In the genomic region with DNA sequence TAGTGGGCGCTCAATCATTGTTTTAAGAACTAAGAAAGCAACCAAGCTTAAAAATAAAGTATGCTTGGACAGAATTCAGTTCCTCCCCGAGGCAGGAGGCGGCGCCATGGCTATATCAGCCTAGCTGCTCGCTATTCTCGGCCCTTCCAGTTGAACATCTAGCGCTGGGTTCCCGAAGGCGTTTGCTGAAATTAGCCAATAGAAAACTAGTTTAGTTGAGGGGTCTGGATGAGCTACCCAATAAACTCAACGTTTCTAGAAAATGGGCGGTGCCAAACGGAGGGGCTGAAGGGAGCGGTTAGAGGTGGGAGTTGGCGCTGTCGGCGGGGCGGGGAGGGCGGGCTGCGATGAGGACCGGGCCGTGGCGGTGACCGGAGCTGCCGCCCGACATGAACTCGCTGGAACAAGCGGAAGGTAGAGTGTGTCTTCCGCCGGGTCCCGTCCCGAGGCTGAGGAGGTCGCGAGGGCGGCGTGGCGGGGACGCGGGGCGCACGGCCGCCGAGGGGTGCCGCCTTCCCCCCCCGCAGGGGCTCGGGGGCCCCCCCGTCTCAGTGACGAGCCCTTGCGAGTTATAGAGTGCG, we compare ENCODE assay signal across 8 mouse cellular contexts. TPM values are rescaled to one million over a fixed set of nuclear protein-coding genes. Genes with fewer than 3 reads are reported as not detected.
DNase-seq lines count a peak whose midpoint lies in the region; ATAC-seq lines count a peak whose summit lies in the region.

A gene (plus strand): TSS at position 314 of the 581 bp plus-strand sequence.

- WGBS in hindbrain, embryonic 12.5 days: under 1% methylated on average over 49 of the region's 49 CpGs

- peak within 1 kb of the TSS; percentile 89 for H3K4me3 ChIP-seq in hindbrain, embryonic 12.5 days

- H3K9me3 ChIP-seq in hindbrain, embryonic 12.5 days (replicated peaks): no peaks in the 10 kb centered on the region

- H3K27ac ChIP-seq in hindbrain, embryonic 12.5 days: peak within 1 kb of the TSS; percentile 82

- H3K9ac ChIP-seq in hindbrain, embryonic 12.5 days: peak within 1 kb of the TSS; percentile 91

- peak; percentile 99 for ATAC-seq in hindbrain, embryonic 12.5 days (ENCODE audit: low FRiP score)

- H3K36me3 ChIP-seq in hindbrain, embryonic 12.5 days: peaks cover 14% of the 10 kb centered on the region; the same call in 1 of the 2 replicates

- peak; percentile 97 for DNase-seq in NIH3T3 (ENCODE audit: low read depth)
- DNase-seq in cerebellum, postnatal 10 days: peak; percentile 94 to 95
- DNase-seq in frontal cortex, postnatal 10 days (ENCODE audit: low spot score in 2 of 2): peak; percentile 93 to 94
- DNase-seq in layer of hippocampus, postnatal 14 days (ENCODE audit: low spot score in 2 of 2): peak; percentile 95 to 99
- DNase-seq in lung, postnatal 14 days: peak; percentile 92
- DNase-seq in retina, adult 2 months (ENCODE audit: low read depth, low spot score): peak; percentile 98
- DNase-seq in thymus, postnatal 36 days: peak; percentile 91

- no peaks in the 10 kb centered on the region for H3K27me3 ChIP-seq in hindbrain, embryonic 12.5 days

- peaks cover 9% of the 10 kb centered on the region for H3K4me1 ChIP-seq in hindbrain, embryonic 12.5 days

- H3K4me2 ChIP-seq in hindbrain, embryonic 12.5 days (replicated peaks): peak within 1 kb of the TSS; percentile 73

RNA-seq across cellular contexts. Expression of the gene that starts here (rescaled TPM):
- polyA plus RNA-seq in hindbrain, embryonic 12.5 days (2016; fragmentation: Nextera tagmentation; extraction: Ambion mirVana): 49.7 and 50.9 TPM in 2 replicates
- total RNA-seq in layer of hippocampus, postnatal 14 days (2021): 10 to 100 TPM; 29.3 to 30.7 TPM

Comparison
In these comparisons a context has a peak if more than half of its experiments do, and no peak if none do; other contexts are left out.
1. Peak in every context shown above with its lines: DNase-seq, ATAC-seq, H3K4me3 ChIP-seq and H3K27ac ChIP-seq.